Mouse (Mus musculus): ENCODE results near the gene Hamp. TPM values are rescaled to one million over a fixed set of nuclear protein-coding genes. Genes with fewer than 3 reads are reported as not detected.
"Not testable (repeated sequence)": the region's sequence is repeated elsewhere in the genome, so short reads cannot be mapped to it uniquely, and the experiment has no call there.

The Hamp gene
- total RNA-seq, 4 experiments from 2014 or later = 0.99 to 15.0 (median 1.0) TPM; not detected in 1

DNA sequence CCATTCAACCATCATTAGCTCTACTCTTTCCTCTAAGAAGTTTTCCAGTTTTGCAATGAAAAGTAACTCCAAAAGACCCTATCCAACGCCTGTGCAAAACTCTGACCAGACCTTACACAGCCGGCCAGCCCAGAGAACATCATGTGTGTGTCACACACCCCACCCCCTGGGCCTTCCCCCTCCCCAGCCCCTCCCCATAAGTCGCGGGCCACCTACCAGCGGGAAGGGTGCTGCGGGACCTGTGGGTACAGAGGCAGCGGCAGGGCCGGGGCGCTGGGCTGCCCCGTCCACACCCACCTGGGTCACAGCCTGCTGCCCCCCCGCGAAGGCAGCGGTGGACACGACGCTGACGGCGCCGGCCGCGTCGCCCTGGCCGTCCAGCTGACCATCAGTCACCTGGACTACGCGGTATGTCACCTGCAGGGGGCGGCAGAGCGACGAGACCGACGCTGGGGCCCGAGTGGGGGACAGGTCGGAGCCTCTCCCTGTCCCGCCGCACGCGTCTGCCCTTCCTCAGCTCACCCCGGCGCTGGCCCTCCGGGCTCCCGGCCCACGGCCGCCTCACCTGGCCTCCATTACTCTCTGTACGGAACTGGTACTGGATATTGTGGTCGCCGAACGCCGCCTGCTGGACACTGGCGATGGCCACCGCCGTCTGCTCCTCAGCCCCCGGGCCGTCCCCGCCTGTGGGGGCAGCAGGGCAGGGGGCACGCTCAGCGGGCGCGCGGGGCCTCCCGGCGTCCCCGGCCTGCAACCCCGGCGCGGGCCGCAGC lies 11.9 kb upstream of the Hamp start:
- peak; percentile 87 for DNase-seq

- no peak for DNase-seq
These were observed 11.2 kb upstream of the Hamp start for GRCm38 (mm10) chr7:30954971-30955520.

GRCm38 (mm10) chr7:30954036-30954435 lies 10.2 kb upstream of the Hamp start:
- DNase-seq = peak; percentile 87

- no peak for DNase-seq
These were observed 9.6 kb upstream of the Hamp start for GRCm38 (mm10) chr7:30953459-30953858.

DNA sequence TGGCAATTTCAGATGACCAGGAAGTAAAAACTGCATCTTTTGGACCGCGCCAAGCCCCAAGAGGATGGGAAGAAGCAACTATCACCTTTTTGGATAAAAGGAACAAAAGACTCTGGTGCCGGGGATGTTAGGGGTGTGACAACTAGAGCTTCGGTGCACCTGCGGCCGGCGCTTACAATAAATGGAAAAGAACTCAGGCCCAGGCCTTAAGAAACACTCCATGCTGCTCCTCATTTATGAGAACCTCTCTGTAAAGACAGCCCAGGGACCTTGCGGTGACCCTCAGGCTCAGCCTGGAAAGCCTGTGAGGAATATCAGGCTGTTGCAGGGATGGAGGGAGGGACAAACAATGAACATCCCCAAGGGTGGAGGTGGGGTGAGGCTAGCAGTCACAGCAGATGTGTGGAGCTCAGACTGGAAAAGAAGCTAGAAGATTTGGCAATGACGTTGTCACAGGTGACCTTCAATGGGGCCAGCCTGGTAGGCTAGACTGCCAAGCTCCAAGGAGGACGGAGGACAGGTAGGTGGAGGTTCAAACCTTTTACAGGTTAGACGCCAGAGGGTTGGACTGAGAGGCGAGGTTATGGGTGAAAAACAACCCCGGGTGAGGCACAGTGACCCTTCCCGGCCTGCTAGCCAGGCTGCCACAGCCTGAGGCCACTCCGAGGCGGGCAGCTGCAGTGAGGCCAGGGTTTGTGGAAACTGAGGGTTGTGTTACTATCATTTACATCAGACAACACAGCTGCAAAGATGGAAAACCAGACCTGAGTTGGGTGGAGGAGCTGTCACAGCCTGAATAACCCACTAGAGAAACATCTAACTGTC lies 8.8 kb upstream of the Hamp start:
- DNase-seq = no peak

GRCm38 (mm10) chr7:30949902-30950301 lies 6.1 kb upstream of the Hamp start:
- not testable (repeated sequence) for DNase-seq

DNA sequence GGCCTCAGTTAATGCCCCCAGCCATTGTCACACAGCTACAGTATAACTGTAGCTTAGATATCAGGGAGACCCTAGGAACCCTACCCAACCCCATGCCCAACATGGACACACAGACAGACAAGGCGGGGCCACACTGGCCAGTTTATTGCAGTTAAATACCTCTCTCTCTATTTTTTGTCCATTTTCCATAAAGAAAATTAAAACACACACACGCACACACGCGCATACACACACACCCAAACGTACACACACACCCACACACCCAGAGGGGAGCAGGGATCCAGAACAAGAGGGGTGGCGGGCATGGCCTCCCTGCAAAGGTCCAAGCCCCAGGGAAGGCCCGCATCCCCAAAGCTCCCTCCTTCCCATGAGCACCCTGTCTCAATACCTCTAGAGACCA lies 2.0 kb upstream of the Hamp start:
- no peak for DNase-seq

GRCm38 (mm10) chr7:30945466-30945865 lies 1.6 kb upstream of the Hamp start:
- DNase-seq = not testable (repeated sequence)

GRCm38 (mm10) chr7:30944706-30945105 lies 874 bp upstream of the Hamp start:
- not testable (repeated sequence) for DNase-seq

DNA sequence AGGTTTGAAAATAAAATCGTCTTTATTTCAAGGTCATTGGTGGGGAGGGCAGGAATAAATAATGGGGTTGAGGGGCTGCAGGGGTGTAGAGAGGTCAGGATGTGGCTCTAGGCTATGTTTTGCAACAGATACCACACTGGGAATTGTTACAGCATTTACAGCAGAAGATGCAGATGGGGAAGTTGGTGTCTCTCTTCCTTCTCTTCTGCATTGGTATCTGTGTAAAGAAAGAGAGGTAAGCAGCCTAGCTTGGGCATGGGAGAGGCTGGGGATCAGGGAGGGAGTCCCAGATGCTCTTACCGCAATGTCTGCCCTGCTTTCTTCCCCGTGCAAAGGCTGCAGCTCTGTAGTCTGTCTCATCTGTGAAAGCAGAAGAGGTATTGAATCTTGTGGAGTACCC lies 1.5 kb downstream of the Hamp start:
- not testable (repeated sequence) for DNase-seq

DNA sequence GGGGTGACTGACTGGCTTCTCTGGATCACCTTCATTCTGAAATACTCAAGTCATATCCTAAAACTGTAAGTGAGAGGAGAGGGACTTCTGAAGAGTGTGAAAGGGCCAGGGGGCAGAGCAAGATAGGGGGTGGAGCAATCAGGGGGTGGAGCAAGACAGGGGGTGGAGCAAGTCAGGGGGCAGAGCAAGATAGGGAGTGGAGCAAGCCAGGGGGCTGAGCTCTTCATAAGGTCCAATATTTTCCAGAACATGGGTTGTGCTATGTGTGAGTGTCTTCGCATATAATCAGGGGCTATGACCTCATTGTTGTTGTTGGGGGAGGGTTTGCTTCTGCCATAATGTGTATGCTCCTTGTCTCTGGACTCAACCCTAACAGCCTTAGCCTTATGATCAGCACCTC lies 3.8 kb downstream of the Hamp start:
- DNase-seq = not testable (repeated sequence)

DNA sequence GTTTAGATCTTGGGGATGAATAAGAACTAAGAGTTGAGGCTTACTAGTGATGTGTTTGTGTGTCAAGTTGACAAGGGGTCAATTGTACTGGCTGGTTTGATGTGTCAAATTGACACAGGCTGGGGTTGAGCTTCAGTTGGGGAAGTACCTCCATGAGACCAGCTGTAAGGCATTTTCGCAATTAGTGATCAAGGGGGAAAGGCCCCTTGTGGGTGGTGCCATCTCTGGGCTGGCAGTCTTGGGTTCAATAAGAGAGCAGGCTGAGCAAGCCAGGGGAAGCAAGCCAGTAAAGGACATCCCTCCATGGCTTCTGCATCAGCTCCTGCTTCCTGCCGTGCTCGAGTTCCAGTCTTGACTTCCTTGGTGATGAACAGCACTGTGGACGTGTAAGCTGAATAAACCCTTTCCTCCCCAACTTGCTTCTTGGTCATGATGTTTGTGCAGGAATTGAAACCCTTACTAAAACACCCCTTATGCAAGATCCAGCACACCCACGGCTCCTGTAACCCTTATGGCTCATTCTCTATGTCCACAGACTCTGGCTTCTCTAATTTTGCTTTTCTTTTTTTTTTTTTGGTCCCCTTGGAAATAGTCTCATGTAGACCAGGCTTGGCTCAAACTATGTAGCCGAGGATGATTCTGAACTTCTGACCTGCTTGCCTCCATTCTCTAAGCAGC lies 8.3 kb downstream of the Hamp start:
- not testable (repeated sequence) for DNase-seq

GRCm38 (mm10) chr7:30924581-30924980 lies 19.3 kb downstream of the Hamp start, which contains the start of gene Hamp2:
Gene Hamp2 (minus strand): TSS chr7:30924681.
- not testable (repeated sequence) for DNase-seq

- no peak for DNase-seq
These were observed 19.8 kb downstream of the Hamp start for GRCm38 (mm10) chr7:30924071-30924470.

- not testable (repeated sequence) for DNase-seq
These were observed 21.3 kb downstream of the Hamp start for GRCm38 (mm10) chr7:30922490-30922889.

GRCm38 (mm10) chr7:30920217-30920616 lies 23.6 kb downstream of the Hamp start:
- no peak for DNase-seq

DNA sequence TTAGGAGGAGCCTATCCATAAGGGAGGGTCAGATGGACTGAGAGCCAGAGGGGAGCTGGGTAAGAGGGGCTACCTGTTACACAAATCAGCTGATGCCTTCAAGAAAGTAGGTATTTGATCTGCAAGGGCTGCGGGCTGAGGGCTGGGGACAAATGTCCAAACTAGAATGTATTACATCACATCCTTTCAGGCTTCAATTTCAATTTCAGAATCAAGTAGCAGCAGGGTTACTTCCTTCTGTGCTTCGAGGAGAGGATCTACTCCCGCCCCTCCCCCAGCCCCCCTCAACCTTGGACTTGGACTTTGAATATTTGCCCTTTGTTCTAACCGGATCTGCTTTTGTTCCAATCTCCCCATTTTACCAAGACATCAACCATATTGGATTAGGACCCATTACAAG lies 26.6 kb downstream of the Hamp start:
- no peak for DNase-seq

DNA sequence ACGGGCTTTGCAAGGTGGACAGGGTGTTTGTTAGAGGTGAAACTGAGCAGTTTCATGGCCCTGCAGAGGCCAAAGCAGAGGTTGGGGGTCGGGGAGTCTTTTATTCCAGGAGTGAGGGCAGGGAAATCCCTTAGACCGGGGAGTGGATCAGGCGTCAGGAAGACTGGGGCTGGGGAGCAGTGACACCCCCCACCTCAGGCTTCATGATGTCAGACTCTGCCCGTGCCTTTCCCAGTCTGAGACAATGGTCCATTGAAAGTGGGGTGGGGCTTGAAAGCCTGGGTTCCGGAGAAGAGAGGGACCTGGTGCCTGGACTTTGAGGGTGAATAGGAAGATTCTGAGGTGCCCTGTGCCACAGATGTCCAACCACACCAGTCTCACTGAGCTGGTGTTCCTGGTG lies 27.1 kb downstream of the Hamp start:
- DNase-seq = no peak

DNA sequence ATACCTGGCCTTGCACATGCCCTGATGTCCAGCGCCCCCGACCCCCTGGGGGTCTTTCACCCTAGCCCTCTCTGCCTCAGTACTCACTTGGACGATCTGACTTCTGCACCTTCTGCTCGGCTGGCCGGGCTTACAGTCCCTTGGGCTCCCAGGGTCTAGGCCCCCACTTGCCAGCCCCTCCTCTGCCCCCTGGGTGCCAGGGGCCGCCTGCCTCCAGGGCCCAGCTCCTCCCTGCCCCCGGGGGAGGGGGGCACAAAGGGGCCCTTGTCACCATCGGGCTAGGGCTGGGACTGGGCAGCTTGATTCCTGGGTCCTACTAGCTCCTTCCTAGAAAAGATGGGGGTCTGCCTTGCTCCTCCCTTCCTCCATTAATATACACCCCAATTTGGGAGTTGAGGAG lies 29.1 kb downstream of the Hamp start, which contains the start of gene Mag:
Gene Mag, minus strand, starts transcription at position 142 of the 400 bp plus-strand sequence.
- DNase-seq = no peak

DNA sequence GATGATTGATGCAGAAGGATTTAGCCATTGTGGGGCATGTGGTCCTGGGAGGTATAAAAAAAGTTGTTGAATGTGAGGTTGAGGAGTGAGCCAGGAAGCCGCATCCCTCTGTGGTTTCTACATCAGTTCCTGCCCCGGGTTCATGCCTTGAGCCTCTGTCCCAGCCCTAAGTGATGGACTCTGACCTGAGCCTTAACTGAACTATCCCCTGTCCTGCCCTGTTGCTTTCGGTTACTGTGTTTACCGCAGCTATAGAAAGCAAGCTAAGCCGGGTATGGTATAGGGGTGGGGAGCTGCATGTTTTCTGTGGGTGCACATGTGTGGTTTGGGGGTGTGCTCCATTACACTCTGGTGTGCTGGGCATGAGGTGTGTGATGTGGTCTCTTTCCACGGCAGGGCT lies 34.1 kb downstream of the Hamp start:
- no peak for DNase-seq

DNA sequence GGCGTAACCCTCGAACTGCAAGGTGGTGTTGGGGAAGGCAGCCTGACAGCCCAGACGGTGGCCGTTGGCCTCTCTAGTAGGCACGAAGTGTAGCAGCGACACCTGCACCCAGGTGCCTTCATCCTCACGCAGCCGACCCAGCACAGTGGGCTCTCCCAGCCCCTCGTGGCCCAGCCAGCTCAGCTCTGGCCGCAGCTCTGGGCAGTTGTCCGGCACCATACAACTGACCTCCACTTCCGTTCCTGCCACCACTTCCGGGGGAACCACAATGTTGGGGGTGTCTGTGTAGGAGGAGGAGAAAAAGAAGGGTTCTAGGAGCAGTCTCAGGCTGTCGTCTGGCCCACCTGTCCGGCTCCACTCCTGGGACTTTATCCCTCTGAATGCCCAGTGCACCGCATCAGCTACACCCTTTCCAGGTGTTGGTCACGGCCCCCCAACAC lies 34.8 kb downstream of the Hamp start:
- DNase-seq = no peak

DNA sequence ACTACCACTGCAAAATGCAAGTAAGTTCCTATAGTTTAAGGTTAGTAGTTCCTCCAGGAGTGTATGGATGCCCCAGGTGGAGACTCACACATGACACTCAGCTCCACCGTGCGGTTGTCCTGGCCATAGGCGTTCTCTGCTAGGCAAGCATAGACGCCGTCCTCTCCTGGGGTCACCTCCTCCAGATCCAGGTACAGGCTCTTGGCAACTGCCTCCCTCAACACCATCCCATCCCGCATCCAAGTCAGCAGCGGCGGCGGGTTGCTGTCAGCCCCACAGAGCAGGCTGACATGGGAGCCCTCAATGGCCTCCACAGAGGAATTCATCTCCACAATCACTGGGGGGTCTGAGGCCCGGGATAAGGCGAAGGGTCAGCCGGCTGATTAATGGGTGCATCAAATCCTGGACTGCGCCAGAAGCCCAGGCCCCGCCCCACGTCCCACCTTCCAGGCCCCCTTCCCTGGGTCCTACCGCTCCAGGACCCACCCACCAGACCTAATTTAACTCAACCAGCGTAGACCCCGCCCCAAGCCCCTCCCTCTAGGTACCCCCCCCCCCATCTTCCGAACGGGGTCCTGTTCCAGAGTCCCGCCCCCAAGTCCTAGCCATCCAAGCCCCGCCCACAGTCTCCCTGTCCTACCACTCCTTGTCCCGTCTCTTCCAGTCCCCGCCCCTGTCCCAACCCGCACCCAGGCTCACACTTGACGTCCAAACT lies 35.4 kb downstream of the Hamp start:
- no peak for DNase-seq

Data from adrenal gland, adult 8-10 months (tissue).